Mouse (Mus musculus): ENCODE measurements at regions not wholly inside any gene's neighbourhood (a gene's known extent, or its start where the extent isn't known, plus 50 kb on each side); places are given as distances from the start of the nearest gene placed in this dataset.

DNA sequence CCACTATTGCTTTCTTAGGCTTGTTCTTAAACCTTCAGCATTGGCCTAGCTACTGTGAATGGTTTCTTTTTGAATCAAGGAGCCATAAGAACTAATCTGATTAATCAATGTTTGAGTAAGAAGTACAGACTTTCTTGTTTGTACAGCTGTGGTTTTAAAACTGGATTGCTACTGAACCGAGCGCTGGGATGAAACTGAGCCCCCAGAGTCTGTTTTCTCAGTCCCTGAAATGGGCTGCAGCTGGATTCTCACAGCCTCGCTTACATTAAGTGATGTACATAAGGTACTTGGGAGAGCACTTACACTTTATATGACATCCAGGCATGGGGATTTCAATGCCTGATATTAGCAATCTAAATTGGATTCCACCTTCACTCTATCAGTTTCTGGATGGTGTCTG is 474.5 kb downstream of the Bckdhb start:
- no peak overlapping the region for H3K4me3 ChIP-seq (ENCODE audit: control insufficient read depth, low read depth, low read length)
- no peaks in the 10 kb centered on the region for H3K4me1 ChIP-seq (ENCODE audit: control insufficient read depth, insufficient read depth, low read length)
- no peak overlapping the region for H3K27ac ChIP-seq (ENCODE audit: control insufficient read depth, insufficient read depth, low read depth, low read length)
- no peaks in the 10 kb centered on the region for H3K36me3 ChIP-seq (ENCODE audit: control insufficient read depth, insufficient read depth, low read length)
- H3K27me3 ChIP-seq (ENCODE audit: control insufficient read depth, insufficient read depth, low read length) = no peaks in the 10 kb centered on the region
- TF ChIP-seq CTCF (IDR thresholded peaks at IDR 0.05; ENCODE audit: control insufficient read depth, insufficient read depth, insufficient replicate concordance, low read depth, low read length) = no peak
- TF ChIP-seq POLR2A (IDR thresholded peaks at IDR 0.05; ENCODE audit: control insufficient read depth, low read depth, low read length) = no peak

DNA sequence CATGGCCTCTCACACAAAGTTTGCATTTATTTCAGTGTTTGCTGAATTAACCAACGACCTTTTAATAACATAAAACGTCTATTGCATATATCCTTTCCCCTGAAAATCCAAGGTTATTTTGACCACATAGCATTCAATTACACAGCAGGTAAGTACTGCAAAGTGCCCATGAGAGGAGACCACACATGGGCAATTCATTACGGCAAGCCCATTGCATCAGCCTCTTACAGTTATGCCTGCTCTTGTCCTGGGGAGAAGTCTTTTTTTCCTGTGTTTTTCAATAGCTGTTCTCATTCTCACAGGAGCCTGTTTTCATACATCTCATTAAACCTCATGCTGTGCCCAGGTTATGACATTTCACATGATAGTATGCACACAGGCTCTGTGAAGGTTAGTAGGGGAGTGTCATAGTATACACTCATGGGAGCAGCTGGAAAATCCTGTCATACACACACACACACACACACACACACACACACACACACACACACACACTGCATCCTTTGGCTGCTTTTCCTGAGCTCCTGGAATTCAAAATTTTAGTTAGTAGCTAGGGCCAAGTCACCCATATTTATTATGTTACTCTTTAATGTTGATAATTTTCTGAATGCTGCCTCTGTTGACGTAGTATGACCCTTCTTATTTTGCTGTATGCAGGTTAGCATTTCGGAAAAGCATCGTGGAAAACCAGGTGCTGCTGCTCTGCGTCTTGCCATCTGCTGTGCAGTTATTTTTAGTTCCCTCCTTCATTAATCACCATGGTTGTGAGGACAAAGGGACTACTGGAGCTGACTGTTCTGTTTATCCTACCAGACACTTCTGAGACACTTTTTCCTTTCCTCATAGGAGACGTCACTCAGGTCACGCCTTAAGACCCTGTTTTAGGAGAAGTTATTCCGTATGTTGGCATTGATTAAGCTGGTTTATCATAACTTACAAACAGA is 483.6 kb downstream of the Bckdhb start:
- Histone ChIP-seq H3K27me3 (ENCODE audit: control insufficient read depth, insufficient read depth, low read length) (no peaks in the 10 kb centered on the region), H3K4me1 (ENCODE audit: control insufficient read depth, insufficient read depth, low read length) (no peaks in the 10 kb centered on the region), H3K4me3 (ENCODE audit: control insufficient read depth, low read depth, low read length) (no peak overlapping the region), H3K36me3 (ENCODE audit: control insufficient read depth, insufficient read depth, low read length) (no peaks in the 10 kb centered on the region), H3K27ac (ENCODE audit: control insufficient read depth, insufficient read depth, low read depth, low read length) (no peak overlapping the region)
- TF ChIP-seq CTCF (IDR thresholded peaks at IDR 0.05; ENCODE audit: control insufficient read depth, insufficient read depth, insufficient replicate concordance, low read depth, low read length) (no peak), POLR2A (IDR thresholded peaks at IDR 0.05; ENCODE audit: control insufficient read depth, low read depth, low read length) (no peak)

All from testis, adult 2 months (tissue).